Mouse (Mus musculus) lung, adult 2 months (tissue): ENCODE measurements around the gene Cwc27.

Source experiments
- CTCF ChIP-seq: fragments of 200-500 bp; IDR thresholded peaks from 2 replicates; pipeline ENCODE4 v1.5.1; 2011; ENCODE audit warnings: mild to moderate bottlenecking, low read length, control low read depth; ENCODE audit not compliant: insufficient read depth
- POLR2A ChIP-seq: fragments of 200-500 bp; IDR thresholded peaks from 2 replicates; pipeline ENCODE4 v1.6.1; 2011; ENCODE audit warnings: low read depth, mild to moderate bottlenecking, control low read depth, low read length, borderline replicate concordance; ENCODE audit errors: extremely low read depth

- TF ChIP-seq POLR2A (no peak), CTCF (no peak)
These were observed 89.3 kb downstream of the Cwc27 start for GRCm38 (mm10) chr13:104727681-104728080.
